Mouse (Mus musculus): Measurements from ENCODE around the gene Olfr1496. TPM values are rescaled to one million over a fixed set of nuclear protein-coding genes. Genes with fewer than 3 reads are reported as not detected.
"Not testable (repeated sequence)": the region's sequence is repeated elsewhere in the genome, so short reads cannot be mapped to it uniquely, and the experiment has no call there.

The Olfr1496 gene
- not detected for total RNA-seq (2018; cell fraction: chromatin; rRNA removed)
- not detected for total RNA-seq (2018; cell fraction: cytosol; rRNA removed)
- total RNA-seq (2018; cell fraction: nucleus; rRNA removed), result not detected
- polyA plus RNA-seq (2018), result not detected in 3 replicates

DNA sequence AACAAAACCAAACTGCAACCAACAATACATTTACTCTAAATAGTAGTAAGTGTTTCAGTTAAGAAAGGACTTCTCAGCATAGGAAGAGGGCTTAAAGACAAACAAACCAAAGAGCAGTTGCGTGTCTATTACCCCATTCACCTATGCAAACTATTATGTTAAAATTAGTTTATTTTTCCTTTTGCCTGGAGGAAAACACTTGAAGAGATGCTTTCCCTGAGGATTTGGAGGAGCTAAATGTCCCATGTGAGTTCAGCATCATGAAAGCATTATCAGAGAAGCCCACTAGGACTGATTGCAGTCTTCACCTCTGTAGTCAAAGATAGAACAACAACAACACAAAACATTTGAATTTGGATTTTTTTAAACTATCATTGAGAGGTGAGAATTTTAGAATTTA, at the start of gene Olfr1496:
TSS of gene Olfr1496 (plus strand) at position 301 of the 400 bp plus-strand sequence.
- H3K27ac ChIP-seq, result no peak within 1 kb of the TSS
- H3K36me3 ChIP-seq (ENCODE audit: inconsistent target), result no peaks in the 10 kb centered on the region
- H3K4me3 ChIP-seq (ENCODE audit: inconsistent target), result no peak within 1 kb of the TSS
- WGBS (ENCODE audit: missing documents), result 71% methylated on average over 1 of the region's 1 CpGs
- no peaks in the 10 kb centered on the region for H3K79me2 ChIP-seq (ENCODE audit: inconsistent target)

DNA sequence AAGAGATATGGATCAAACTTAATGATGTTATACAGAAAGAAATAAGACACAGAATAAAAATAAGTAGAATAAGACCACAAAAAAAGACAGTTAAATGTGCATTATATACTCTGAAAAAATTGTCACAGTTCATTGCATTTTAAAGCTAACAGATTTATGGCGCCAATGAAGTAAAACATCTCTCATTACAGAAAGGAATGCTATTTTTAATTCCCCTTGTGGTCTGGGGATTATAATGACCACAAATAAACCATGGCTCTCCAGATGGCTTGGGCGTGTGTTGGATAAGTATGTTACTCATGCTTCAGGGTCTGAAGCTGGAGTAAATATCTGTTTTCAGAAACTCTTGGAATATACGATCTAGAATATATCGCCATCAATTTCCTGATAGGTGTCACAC, 38.2 kb upstream of the Olfr1496 start, which contains the start of gene Olfr1494:
TSS of gene Olfr1494 (plus strand) at position 301 of the 400 bp plus-strand sequence.
- H3K36me3 ChIP-seq (ENCODE audit: inconsistent target), result no peaks in the 10 kb centered on the region
- no peak within 1 kb of the TSS for H3K27ac ChIP-seq
- no peaks in the 10 kb centered on the region for H3K79me2 ChIP-seq (ENCODE audit: inconsistent target)
- H3K4me3 ChIP-seq (ENCODE audit: inconsistent target), result no peak within 1 kb of the TSS
- WGBS (ENCODE audit: missing documents), result 89% methylated on average over 4 of the region's 4 CpGs

DNA sequence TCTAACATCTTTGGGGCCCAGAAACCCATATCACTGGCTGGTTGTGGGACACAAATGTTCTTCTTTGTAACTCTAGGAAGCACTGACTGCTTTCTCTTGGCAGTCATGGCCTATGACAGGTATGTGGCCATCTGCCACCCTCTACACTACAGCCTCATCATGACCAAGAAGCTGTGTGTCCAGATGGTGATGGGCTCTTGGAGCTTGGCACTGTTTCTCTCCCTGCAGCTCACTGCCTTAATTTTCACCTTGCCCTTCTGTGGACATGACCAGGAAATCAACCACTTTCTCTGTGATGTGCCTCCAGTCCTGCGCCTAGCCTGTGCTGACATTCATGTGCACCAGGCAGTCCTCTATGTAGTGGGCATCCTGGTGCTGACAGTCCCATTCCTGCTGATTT, 28.3 kb upstream of the Olfr1496 start:
- H3K36me3 ChIP-seq (ENCODE audit: inconsistent target), result no peaks in the 10 kb centered on the region
- H3K4me3 ChIP-seq (ENCODE audit: inconsistent target), result no peak overlapping the region
- 88% methylated on average over 1 of the region's 1 CpGs for WGBS (ENCODE audit: missing documents)
- no peak overlapping the region for H3K27ac ChIP-seq
- no peaks in the 10 kb centered on the region for H3K79me2 ChIP-seq (ENCODE audit: inconsistent target)

DNA sequence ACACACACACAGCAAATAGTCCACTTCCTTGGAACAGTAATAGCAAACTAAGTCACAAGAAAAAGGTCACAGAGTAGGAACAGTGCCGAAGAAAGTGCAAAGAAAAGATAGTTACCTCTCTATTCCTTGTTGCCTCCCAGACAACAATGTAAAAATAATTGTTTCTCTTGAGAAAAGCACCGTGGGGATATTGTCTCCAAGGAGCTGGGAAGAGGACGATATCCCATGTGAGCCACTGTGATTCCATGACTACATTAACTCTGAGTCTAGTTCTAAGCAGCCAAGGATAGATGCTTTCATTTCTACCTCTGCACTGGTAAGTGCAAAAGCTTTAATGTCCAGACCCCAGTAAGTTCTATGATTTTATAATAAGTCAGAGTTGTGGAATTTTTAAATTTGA, 13.4 kb upstream of the Olfr1496 start, which contains the start of gene Olfr1495:
TSS of gene Olfr1495 (plus strand) at position 301 of the 400 bp plus-strand sequence.
- Histone ChIP-seq H3K27ac (no peak within 1 kb of the TSS), H3K4me3 (ENCODE audit: inconsistent target) (no peak within 1 kb of the TSS), H3K79me2 (ENCODE audit: inconsistent target) (no peaks in the 10 kb centered on the region), H3K36me3 (ENCODE audit: inconsistent target) (no peaks in the 10 kb centered on the region)
- WGBS (ENCODE audit: missing documents), result 80% methylated on average over 3 of the region's 3 CpGs

DNA sequence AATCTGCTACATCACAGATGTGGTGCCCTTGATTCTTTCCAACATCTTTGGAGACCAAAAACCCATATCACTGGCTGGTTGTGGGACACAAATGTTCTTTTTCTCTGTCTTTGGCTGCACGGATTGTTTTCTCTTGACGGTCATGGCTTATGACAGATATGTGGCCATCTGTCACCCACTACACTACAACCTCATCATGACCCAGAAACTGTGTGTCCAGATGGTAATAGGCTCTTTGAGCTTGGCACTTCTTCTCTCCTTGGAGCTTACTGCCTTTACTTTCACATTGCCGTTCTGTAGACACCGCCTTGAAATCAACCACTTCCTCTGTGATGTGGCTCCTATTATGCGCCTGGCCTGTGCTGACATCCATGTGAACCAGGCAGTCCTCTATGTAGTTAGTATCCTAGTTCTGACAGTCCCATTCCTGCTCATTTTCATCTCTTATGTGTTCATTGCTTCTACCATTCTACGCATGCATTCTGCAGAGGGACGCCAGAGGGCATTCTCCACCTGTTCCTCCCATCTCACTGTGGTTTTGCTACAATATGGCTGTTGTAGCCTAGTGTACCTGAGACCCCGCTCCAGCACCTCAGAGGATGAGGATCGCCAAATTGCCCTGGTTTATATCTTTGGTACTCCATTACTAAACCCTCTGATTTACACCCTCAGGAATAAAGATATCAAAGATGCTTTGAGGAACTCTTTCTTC, 9.0 kb upstream of the Olfr1496 start:
- H3K36me3 ChIP-seq (ENCODE audit: inconsistent target), result no peaks in the 10 kb centered on the region

DNA sequence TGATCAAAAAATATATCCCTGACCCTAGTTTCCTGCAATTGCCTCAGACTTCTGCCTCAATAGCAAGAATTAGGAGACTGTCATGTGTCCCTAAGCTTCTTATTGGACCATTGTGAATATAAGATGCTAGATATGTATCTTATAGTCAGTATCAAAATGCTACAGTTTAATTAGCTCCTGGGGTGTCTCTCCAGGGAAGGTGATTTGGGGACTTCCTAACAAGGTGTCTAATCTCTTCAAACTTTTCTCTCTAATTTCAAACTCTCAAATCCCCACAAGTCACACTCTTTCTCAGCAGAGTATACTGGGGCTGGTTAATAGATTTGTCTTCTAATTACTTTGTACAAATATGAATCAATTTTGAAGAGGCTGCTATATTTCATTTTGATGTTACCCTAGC, 20.4 kb downstream of the Olfr1496 start, which contains the start of gene Olfr1497:
TSS of gene Olfr1497 (minus strand) at position 101 of the 400 bp plus-strand sequence.
- no peaks in the 10 kb centered on the region for H3K36me3 ChIP-seq (ENCODE audit: inconsistent target)
- H3K79me2 ChIP-seq (ENCODE audit: inconsistent target), result no peaks in the 10 kb centered on the region
- no peak within 1 kb of the TSS for H3K4me3 ChIP-seq (ENCODE audit: inconsistent target)
- no peak within 1 kb of the TSS for H3K27ac ChIP-seq

More for the DNA sequence above, 9.0 kb upstream of the Olfr1496 start:
- no peak overlapping the region for H3K27ac ChIP-seq
- 88% methylated on average over 9 of the region's 9 CpGs for WGBS (ENCODE audit: missing documents)
- no peaks in the 10 kb centered on the region for H3K79me2 ChIP-seq (ENCODE audit: inconsistent target)
- H3K4me3 ChIP-seq (ENCODE audit: inconsistent target), result no peak overlapping the region

DNA sequence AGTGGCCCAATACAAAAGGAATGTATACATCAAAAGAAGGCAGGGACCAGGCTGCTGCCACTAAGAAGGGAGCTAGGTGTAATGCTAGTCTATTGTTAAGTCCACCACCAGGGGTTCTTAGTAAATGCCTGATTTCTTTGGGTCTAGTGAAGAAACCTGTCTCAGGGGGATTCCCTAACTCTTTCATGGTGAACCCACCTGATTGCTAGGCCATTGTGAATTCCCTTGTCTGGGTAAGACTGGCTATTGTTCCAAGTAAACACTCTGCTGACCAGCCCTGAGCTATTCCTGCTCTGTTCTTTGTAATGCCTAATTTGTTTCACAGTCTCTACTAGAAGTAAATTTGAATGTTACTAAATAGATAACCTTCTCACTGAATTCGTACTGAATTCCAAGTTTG, 27.8 kb downstream of the Olfr1496 start:
- not testable (repeated sequence) for H3K36me3 ChIP-seq (ENCODE audit: inconsistent target); H3K79me2 ChIP-seq (ENCODE audit: inconsistent target); H3K4me3 ChIP-seq (ENCODE audit: inconsistent target); H3K27ac ChIP-seq
- 50% methylated on average over 1 of the region's 1 CpGs for WGBS (ENCODE audit: missing documents)

DNA sequence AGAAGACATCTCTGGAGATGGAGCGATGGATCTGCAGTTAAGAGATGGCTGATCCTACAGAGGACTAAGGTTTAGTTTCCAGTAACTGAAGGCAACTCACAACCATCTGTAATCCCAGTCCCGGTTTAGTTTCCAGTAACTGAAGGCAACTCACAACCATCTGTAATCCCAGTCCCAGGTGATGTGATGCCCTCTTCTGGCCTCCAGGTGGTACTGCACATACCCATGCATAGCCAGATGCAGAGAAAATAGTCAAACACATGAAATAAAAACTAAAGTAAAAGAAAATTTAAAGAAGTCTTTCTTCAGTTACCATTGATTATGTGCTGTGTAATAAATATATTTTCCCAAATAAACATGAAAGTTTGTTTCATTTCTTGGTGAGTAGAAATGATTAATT, 35.1 kb downstream of the Olfr1496 start:
- WGBS (ENCODE audit: missing documents), result 69% methylated on average over 2 of the region's 2 CpGs
- H3K36me3 ChIP-seq (ENCODE audit: inconsistent target), result no peaks in the 10 kb centered on the region
- no peaks in the 10 kb centered on the region for H3K79me2 ChIP-seq (ENCODE audit: inconsistent target)
- no peak overlapping the region for H3K27ac ChIP-seq
- H3K4me3 ChIP-seq (ENCODE audit: inconsistent target), result no peak overlapping the region

DNA sequence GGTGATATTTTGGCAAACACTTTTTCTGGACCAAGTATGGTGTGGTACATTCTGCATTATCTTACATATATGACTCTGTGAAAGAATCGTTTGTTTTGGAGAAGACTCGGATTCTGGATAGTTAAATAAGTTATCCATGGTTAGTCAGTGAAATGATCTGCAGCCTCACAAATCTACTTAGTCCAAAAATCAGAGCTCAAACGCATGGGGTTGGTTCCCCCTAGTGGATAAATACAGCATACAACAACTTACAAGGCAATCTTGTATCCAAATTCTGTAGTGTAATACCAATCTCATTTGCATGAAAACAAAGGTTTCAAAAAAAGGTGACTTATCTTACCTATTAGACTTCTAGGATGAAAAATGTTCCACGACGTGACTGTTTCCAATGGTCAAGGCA, 41.1 kb downstream of the Olfr1496 start:
- Histone ChIP-seq H3K36me3 (ENCODE audit: inconsistent target) (no peaks in the 10 kb centered on the region), H3K79me2 (ENCODE audit: inconsistent target) (no peaks in the 10 kb centered on the region), H3K27ac (no peak overlapping the region), H3K4me3 (ENCODE audit: inconsistent target) (no peak overlapping the region)
- WGBS (ENCODE audit: missing documents), result 28% methylated on average over 5 of the region's 5 CpGs

DNA sequence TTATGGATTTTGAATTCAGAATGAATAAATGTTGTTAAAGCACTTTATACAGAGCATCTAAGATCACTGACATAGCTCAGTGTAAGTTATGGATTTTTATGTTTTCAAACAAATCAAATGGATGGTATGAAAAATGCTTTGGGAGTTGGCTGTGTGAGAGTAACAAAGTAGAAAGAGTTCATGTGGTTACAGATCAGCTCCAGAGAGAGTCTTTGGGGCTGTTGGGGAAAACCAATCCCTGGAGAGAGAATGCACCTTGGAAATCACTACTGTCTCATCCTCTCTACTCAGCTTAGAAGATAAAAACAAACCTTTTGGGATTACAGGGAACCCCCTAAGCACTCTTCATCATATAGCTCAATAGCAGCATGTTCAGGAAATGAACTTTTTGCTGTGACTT, 41.7 kb downstream of the Olfr1496 start, which contains the start of gene Olfr1499:
TSS of gene Olfr1499 (minus strand) at position 101 of the 400 bp plus-strand sequence.
- Histone ChIP-seq H3K79me2 (ENCODE audit: inconsistent target) (no peaks in the 10 kb centered on the region), H3K27ac (no peak within 1 kb of the TSS), H3K4me3 (ENCODE audit: inconsistent target) (no peak within 1 kb of the TSS), H3K36me3 (ENCODE audit: inconsistent target) (no peaks in the 10 kb centered on the region)

DNA sequence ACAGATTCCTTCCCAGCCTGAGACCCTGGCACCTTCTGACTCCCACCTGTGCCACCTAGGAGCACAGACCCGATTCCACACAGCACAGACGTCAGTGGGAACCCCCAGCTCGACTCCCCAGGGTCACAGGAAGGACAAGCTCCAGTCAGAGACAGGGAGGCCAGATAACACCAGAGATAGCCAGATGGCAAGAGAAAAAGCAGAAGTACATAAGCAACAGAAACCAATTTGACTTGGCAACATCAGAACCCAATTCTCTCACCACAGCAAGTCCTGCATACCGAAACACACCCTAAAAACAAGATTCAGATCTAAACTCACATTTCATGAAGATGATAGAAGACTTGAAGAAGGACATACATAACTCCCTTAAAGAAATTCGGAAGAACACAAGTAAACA, 43.2 kb downstream of the Olfr1496 start:
- H3K27ac ChIP-seq, result no peak overlapping the region
- no peak overlapping the region for H3K4me3 ChIP-seq (ENCODE audit: inconsistent target)
- WGBS (ENCODE audit: missing documents), result 26% methylated on average over 5 of the region's 5 CpGs
- no peaks in the 10 kb centered on the region for H3K36me3 ChIP-seq (ENCODE audit: inconsistent target)
- H3K79me2 ChIP-seq (ENCODE audit: inconsistent target), result no peaks in the 10 kb centered on the region

DNA sequence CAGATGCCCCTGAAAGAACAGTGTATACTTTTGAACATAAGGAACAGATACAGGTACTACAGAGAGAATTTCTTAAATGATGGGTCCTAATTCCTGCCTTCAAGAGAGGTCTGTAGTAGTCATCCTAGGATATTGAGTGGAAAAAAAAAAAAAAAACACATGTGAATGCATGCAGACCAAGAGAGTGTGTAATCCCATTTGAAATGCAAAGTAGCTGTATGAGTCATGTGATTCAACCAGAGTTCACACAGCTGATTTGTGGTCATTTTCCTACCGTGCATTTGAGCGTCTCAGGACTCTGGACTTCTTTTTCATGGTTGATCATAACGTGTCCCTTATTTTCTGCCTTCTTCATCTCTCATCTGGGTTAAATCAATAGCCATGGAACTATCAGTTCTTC, 50.8 kb downstream of the Olfr1496 start:
- Histone ChIP-seq H3K27ac (no peak overlapping the region), H3K79me2 (ENCODE audit: inconsistent target) (no peaks in the 10 kb centered on the region), H3K4me3 (ENCODE audit: inconsistent target) (no peak overlapping the region), H3K36me3 (ENCODE audit: inconsistent target) (no peaks in the 10 kb centered on the region)
- 60% methylated on average over 3 of the region's 3 CpGs for WGBS (ENCODE audit: missing documents)

DNA sequence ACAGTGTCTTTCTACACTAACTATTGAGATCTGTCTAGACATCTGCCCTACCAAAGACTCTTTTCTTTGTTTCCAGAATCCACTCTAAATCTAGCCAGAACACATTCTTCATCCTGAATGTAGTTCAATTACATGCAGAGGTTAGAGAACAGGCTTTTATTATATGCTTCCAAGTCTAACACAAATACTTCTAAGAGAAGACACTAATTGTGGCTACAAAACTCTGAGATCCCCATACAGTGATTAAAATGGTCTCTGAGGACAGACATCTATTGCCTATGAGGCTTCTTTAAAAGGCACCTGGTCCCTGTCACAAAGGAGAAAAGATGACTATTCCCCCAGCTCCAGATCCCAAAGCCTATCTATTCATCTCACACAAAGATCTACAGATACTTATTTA, 52.7 kb downstream of the Olfr1496 start, which contains the start of gene Olfr1500:
TSS of gene Olfr1500 (minus strand) at position 101 of the 400 bp plus-strand sequence.
- no peak within 1 kb of the TSS for H3K4me3 ChIP-seq (ENCODE audit: inconsistent target)
- H3K27ac ChIP-seq, result no peak within 1 kb of the TSS
- H3K36me3 ChIP-seq (ENCODE audit: inconsistent target), result no peaks in the 10 kb centered on the region
- no peaks in the 10 kb centered on the region for H3K79me2 ChIP-seq (ENCODE audit: inconsistent target)
